Mouse (Mus musculus): Measurements from ENCODE around the gene Pagr1a.

The Pagr1a gene

GRCm38 (mm10) chr7:127020491-127020890 is 3.3 kb upstream of the Pagr1a start:
- no peak for DNase-seq

GRCm38 (mm10) chr7:127020031-127020430 is 2.9 kb upstream of the Pagr1a start:
- peak; percentile 92 for DNase-seq

- DNase-seq: peak; percentile 90
Observed at GRCm38 (mm10) chr7:127019306-127019960, 2.3 kb upstream of the Pagr1a start.

GRCm38 (mm10) chr7:127018416-127019305 is 1.5 kb upstream of the Pagr1a start:
- peak; percentile 93 for DNase-seq

- DNase-seq: peak; percentile 94
Observed at GRCm38 (mm10) chr7:127017950-127018345, 796 bp upstream of the Pagr1a start.

GRCm38 (mm10) chr7:127016486-127016938 is 640 bp downstream of the Pagr1a start:
- peak; percentile 99 for DNase-seq

GRCm38 (mm10) chr7:127016481-127016485 is 869 bp downstream of the Pagr1a start, which contains the start of gene Pagr1b:
Pagr1b (minus strand) TSS chr7:127016484.
- no peak for DNase-seq

- DNase-seq: peak; percentile 97
Observed at GRCm38 (mm10) chr7:127016081-127016480, 1.1 kb downstream of the Pagr1a start.

GRCm38 (mm10) chr7:127014993-127015392 is 2.2 kb downstream of the Pagr1a start:
- DNase-seq: peak; percentile 91

- DNase-seq: peak; percentile 99
Observed at GRCm38 (mm10) chr7:127014320-127014719, 2.8 kb downstream of the Pagr1a start, which contains the start of gene Mvp. Mvp (minus strand) TSS chr7:127014621.

GRCm38 (mm10) chr7:127013385-127013784 is 3.8 kb downstream of the Pagr1a start:
- DNase-seq: peak; percentile 94

GRCm38 (mm10) chr7:127012845-127013244 is 4.3 kb downstream of the Pagr1a start:
- peak; percentile 90 for DNase-seq

- no peak for DNase-seq
Observed at GRCm38 (mm10) chr7:127012374-127012773, 4.8 kb downstream of the Pagr1a start.

GRCm38 (mm10) chr7:127011717-127012116 is 5.4 kb downstream of the Pagr1a start:
- DNase-seq: peak; percentile 90

- DNase-seq: no peak
Observed at GRCm38 (mm10) chr7:127011051-127011450, 6.1 kb downstream of the Pagr1a start.

- no peak for DNase-seq
Observed at GRCm38 (mm10) chr7:127009307-127010085, 7.7 kb downstream of the Pagr1a start.

GRCm38 (mm10) chr7:127008239-127009019 is 8.7 kb downstream of the Pagr1a start:
- peak; percentile 99 for DNase-seq

GRCm38 (mm10) chr7:127007313-127008024 is 9.7 kb downstream of the Pagr1a start:
- no peak for DNase-seq

- no peak for DNase-seq
Observed at GRCm38 (mm10) chr7:127004122-127004875, 12.9 kb downstream of the Pagr1a start.

- DNase-seq: no peak
Observed at GRCm38 (mm10) chr7:127003620-127004019, 13.5 kb downstream of the Pagr1a start.

GRCm38 (mm10) chr7:126999568-126999967 is 17.6 kb downstream of the Pagr1a start:
- no peak for DNase-seq

All from heart, adult 11 months (tissue).